Mouse (Mus musculus) heart, adult 18-20 months (tissue): ENCODE measurements around the gene Prr12. TPM values are rescaled to one million over a fixed set of nuclear protein-coding genes. Genes with fewer than 3 reads are reported as not detected.
A peak's percentile ranks its signal among the peaks of the same experiment; 100 is the strongest.
"Not testable (repeated sequence)": the region's sequence is repeated elsewhere in the genome, so short reads cannot be mapped to it uniquely, and the experiment has no call there.

ENCODE experiments used
- DNase-seq, 2 experiments: peaks; one replicate each; pipeline ENCODE4 v3.0.0; 2021 to 2022; ENCODE audit warnings: mixed read lengths in 1 of 2
- total RNA-seq, 2 experiments: library from RNA; stranded (reverse); gene quantifications; 2 replicates each; pipeline ENCODE4 v1.2.3; 2021

Gene Prr12
- total RNA-seq, 2 experiments from 2014 or later: 21.5 to 21.9 TPM

DNA sequence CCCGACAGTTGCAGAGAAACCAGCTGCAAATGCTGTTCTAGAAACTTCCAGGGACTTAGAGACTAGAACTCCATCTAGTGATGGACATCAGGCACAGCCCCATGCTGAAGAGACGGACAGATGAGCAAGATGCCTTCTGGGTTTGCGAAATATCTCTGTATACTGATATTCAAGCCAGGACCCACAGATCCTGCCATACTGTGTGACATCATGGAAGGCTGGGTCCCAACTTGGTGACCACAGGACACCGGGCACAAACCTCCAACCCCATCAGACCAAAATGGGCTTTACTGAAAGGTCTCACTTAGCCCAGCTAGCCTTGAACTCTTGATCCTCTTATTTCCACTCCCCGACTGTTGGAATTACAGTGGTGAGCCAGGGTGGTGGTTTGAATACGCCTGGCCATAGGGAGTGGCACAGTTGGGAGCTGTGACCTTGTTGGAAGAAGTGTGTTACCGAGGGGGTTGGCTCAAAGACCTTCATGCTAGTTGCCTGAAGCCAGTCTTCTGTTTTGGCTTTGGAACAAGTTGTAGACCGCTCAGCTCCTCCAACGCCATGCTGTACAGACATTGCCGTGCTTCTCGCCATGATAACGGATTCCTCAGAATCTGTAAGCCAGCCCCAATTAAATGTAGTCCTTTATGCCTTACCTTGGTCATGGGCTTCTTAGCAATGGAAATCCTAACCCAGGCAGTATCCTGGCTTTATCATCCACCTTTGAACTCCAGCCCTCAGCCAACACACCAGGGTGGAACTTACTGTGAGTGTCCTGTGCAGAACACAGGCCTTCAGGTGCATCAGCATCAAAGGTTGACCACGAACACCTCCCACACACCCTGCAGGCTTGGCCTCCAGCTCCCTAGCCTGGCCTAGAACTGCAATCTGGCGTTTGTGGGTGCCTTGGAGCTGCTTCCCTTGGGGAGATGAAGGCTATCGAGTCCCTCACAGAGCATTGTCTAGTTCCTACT, 28.1 kb downstream of the Prr12 start:
- DNase-seq: no peak

GRCm38 (mm10) chr7:45023711-45024110, 29.0 kb downstream of the Prr12 start:
- not testable (repeated sequence) for DNase-seq

- DNase-seq: no peak
Observed at GRCm38 (mm10) chr7:45020225-45020624, 32.5 kb downstream of the Prr12 start.

GRCm38 (mm10) chr7:45019031-45019571, 33.6 kb downstream of the Prr12 start:
- DNase-seq: peak; percentile 89 to 94

- DNase-seq: peak; percentile 95 to 99
Observed at GRCm38 (mm10) chr7:45017242-45018061, 35.2 kb downstream of the Prr12 start, which contains the start of gene Rras. TSS of gene Rras (plus strand) at chr7:45017961.

DNA sequence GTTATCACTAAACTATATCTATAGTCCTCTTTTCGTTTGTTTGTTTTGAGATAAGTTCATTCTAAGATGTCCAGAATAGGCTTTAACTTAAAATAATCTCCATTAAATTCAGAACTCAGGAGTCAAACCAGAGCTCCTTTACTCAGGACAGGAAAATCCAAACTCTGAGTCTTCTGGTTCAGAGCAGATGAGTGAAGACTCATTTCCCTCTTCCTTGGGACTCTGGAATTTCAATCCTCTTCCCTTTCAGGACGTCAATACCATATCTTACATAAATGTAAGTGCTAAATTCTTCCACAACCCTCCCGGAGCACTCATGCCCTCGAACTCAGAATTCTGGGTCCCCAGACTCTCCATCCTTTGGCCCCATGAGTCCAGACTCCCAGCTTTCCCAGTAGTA, 35.9 kb downstream of the Prr12 start:
- no peak for DNase-seq

DNA sequence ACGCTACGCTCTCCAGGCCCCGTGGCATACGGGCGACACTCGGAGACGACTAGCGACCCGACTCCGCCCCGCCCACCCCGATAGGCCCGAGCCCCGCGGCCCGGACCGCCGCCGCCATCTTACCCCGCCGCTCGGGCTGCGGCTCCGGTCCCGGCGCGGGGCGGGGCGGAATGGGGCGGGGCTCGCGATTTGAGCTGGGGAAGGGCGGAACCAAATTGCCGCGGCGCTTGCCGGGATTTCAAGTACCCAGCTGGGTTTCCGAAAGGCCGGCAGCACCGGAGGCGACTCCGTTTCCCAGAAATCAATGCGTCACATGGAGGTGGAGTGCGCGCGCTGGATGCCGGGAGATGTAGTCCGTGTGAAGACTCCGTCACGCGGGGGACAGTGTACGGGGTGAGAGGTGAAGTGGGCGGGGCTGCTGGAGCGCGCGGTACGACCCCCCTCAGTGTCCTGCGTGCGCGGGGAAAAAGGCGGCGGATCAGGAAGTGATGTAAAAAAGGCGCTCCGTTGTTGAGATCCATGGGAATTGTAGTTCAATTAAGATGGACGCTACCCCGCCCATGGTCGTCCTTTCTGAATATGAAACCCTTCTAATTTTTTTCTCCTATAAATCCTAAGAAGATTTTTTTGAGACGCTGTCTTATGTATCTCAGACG, 36.6 kb downstream of the Prr12 start, which contains the start of gene Scaf1:
Scaf1 (minus strand) TSS at position 407 of the 656 bp plus-strand sequence.
- DNase-seq: peak; percentile 99 to 100

DNA sequence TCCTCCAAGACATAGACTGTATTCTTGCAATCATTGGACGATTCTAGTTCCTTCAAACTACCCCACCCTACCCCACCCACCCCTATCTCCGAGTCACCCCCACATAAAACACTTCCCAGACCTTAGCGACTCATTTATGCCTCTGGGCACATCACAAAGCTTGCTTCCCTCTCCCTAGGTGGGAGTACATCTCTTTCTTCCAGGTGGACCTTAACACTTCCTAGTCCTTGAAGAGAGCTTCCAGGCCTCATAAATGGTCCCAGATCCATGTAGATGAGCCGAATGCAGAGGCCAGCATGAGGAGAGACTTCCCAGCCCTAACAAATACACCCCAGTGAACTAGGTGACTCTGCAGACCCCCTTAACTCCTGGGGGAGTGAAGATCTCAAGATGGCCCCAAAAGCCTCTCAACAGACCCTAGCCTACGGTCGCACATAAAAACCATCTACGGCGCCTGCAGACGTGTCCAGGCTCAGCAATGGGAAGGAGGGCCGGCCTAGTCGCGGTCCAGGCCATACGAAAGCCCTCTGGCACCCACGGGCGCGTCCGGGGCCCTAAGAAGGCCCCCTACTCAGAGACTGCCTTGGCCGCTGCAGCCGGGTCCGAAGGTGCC, 37.2 kb downstream of the Prr12 start:
- no peak for DNase-seq

- no peak for DNase-seq
Observed at GRCm38 (mm10) chr7:45014096-45014451, 38.6 kb downstream of the Prr12 start.

GRCm38 (mm10) chr7:45013366-45014095, 39.1 kb downstream of the Prr12 start:
- no peak for DNase-seq

DNA sequence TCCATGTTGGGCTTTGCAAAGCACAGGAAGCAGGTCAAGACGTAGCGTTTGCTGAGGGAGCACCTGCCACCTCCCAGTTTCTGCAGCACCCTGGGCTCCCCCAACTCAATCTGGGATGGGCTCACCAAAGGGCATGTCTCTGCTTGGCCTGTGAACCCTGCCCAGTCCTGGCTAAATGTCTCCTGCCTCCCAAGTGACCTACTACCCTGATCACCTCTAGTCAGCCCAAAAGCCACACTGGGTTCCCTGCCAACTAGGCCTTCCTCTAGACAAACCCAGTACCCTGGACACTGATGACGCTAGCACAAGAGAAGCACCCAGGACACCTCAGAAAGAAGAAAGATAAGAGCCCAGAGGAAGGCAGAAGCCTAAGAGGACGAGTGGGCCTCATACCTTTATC, 39.9 kb downstream of the Prr12 start:
- DNase-seq: no peak

DNA sequence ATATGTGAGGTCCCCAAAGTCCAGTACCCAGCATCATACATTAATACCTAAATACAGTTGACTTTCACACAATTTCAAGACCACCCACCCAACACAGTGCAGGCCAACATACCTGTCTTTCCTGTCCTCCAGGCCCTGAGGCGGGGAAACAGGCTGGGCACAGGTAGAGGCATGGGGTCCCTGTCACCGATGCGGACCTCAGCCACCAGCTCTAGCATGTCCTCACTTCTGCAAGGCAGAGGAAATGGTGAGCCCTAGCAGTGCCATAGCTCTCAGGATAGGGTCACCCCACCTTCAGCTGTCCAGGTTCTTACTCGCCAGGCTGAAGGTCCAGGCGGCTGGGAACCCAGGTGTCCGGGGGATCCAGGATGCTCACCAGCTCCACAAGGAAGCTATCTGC, 40.7 kb downstream of the Prr12 start:
- DNase-seq: no peak

DNA sequence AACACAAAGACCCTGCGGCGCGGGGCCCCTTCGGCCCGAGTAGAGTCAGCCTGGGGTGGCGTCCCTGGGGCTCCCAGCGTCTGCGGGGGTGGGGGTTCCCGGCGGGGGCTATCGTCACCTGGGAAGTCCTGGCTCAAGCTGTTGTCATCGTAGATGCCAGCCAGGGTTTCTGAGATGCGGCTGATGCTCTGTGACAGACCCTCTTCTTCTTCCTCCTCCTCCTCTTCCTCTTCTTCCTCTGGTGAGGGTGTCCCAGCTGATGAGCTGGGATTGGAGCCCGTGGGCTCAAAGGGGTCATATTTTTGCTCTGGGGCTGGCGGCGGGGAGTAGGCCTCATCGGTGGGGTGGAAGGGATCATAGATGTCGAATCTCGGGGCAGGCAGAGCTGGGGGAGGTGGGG, 44.3 kb downstream of the Prr12 start:
- DNase-seq: no peak

- DNase-seq: no peak
Observed at GRCm38 (mm10) chr7:45007846-45008245, 44.8 kb downstream of the Prr12 start.

GRCm38 (mm10) chr7:45007141-45007540, 45.5 kb downstream of the Prr12 start:
- DNase-seq: no peak

- DNase-seq: no peak
Observed at GRCm38 (mm10) chr7:45006503-45006902, 46.2 kb downstream of the Prr12 start.

DNA sequence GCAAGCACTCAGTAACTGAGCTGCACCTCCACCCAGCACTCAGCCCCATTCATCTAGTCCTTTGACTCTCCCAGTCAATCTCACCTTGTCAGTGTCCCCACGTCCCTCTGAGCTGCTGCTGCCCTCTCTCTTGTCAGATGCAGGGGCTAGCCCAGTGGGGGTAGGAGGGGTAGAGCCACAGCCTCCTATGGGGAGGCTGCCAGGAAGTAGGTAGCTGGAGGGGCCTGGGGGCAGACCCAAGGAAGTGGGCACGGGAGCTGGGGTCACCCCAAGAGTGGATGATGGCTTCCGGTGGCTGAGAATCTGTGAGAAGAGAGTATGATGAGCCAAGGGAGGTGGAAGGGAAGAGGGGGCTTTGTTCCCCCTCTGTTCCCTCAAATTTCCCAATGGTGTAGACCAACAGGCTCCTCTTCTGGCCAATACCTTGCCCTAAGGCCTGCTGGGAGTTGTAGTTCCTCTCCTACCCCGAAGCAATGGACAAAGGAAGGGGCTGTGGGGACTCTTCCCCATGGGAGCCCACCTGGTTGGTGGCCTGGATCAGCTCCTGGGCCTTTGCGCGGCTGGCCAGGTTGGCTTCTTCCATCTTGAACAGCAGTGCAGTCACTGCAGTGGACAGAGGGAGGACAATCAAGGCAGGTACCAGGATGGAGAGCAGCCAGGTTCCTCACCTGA, 47.2 kb downstream of the Prr12 start:
- no peak for DNase-seq

DNA sequence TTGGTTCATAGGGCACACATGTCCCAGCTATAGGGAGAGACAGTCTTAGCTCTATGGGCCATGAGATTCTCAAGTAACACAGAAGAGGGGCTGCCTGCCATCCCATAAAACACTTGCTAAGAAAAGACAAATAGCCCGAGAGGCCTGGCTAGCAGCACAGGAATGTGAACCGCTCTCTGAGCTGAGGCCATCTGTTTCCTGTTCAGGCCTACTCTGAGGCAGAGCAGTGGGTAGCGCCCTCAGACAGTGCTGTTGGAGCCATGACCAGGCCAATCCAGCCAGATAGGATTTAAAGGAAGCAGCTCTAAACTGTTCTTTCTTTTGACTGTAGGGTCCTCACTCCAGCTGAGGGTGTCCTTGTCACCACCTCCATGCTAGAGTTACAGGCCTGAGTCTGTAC, 48.1 kb downstream of the Prr12 start:
- no peak for DNase-seq

GRCm38 (mm10) chr7:45002440-45002839, 50.2 kb downstream of the Prr12 start:
- no peak for DNase-seq

- DNase-seq: no peak
Observed at GRCm38 (mm10) chr7:45000539-45001114, 52.1 kb downstream of the Prr12 start.
